Mouse (Mus musculus): ENCODE results near the gene Zfp109.

DNA sequence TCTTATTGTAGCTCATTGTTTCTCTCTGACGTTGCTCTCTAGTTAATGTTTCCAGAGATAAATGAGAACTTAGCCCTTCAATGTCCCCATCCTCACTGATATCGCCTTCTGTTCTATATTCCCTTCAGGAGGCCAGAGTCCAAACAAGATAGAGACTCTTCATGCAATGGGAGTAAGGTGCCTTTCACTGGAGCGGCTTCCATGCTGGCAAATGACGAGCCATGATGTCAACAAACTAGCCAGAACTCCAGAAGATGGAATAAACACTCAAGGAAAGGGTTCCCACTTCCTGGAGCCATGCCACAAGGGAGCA, 22.6 kb upstream of the Zfp109 start:
- TF ChIP-seq MAZ (IDR thresholded peaks at IDR 0.05; ENCODE audit: low read depth, low read length): no peak
- TF ChIP-seq POLR2A (IDR thresholded peaks at IDR 0.05; ENCODE audit: low read depth, low read length): no peak

All from CH12.LX (cell line).